Mouse (Mus musculus) bone marrow macrophage, adult 2 months (primary cell): ENCODE measurements at regions not wholly inside any gene's neighbourhood (a gene's known extent, or its start where the extent isn't known, plus 50 kb on each side); places are given as distances from the start of the nearest gene placed in this dataset.

Experiments used
- CTCF ChIP-seq: IDR thresholded peaks from 2 replicates; pipeline ENCODE4 v1.5.1; 2012; ENCODE audit warnings: low read depth, mild to moderate bottlenecking, low read length, moderate library complexity
- POLR2A ChIP-seq: IDR thresholded peaks from 2 replicates; pipeline ENCODE4 v1.6.1; 2012; ENCODE audit warnings: mild to moderate bottlenecking, low read depth, low read length, borderline replicate concordance

- TF ChIP-seq POLR2A (no peak), CTCF (no peak)
Observed at GRCm38 (mm10) chr15:60285321-60285720, 268.9 kb upstream of the 4933412E24Rik start.
